Mouse (Mus musculus): ENCODE results near the gene Dhrs2. TPM values are rescaled to one million over a fixed set of nuclear protein-coding genes. Genes with fewer than 3 reads are reported as not detected.

Gene Dhrs2
- polyA plus RNA-seq, 1 experiment, result not detected

DNA sequence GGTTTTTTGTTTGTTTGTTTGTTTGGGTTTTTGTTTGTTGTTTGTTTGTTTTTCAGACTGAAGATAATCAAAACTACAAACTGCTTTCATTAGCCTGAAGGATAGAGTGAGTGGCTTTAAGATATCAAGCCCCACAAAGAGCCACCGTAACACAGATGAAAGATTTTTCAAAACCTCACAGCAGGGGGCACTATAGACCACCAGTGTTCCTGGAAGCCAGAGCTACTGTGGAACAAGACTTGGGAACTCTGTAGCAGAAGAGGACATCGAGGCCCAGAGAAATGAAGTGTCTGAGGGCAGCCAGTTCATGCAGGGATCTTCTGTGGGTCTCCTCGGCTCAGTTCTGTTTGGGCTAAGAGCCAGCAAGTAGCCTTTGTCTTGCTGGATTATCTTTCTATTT lies 49.4 kb downstream of the Dhrs2 start:
- TF ChIP-seq CTCF (IDR thresholded peaks at IDR 0.05; ENCODE audit: control insufficient read depth, insufficient read depth, low read length) (no peak), POLR2A (IDR thresholded peaks at IDR 0.05; ENCODE audit: borderline replicate concordance, control insufficient read depth, low read depth, low read length) (no peak)
- 25% methylated on average over 3 of the region's 3 CpGs for WGBS
- H3K4me1 ChIP-seq (ENCODE audit: control insufficient read depth, insufficient read depth, low read length), result no peaks in the 10 kb centered on the region
- H3K27ac ChIP-seq (ENCODE audit: control insufficient read depth, insufficient read depth, low read depth, low read length, poor library complexity), result no peak overlapping the region
- H3K4me3 ChIP-seq (replicated peaks; ENCODE audit: control insufficient read depth, low read depth, low read length), result no peak overlapping the region

DNA sequence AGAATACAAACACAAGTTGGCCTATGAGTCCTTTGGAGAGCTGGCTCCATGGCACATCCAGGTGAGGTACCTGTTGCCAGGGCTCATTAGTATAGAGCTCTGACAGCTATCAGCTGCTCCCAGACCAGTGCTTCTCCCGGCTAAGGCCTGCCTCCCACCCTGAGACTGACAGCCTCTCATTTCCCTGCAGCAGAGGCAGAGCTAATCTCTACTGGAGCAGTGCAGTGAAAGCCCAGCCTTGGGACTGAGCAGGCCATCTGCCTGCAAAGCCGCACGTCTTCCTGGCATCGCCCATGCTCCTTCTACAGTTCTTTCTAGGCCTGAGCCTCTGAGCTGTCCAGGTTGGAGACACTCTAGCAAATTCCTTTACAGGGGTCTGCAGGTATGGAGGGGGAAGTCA lies 51.2 kb downstream of the Dhrs2 start:
- no peak for TF ChIP-seq POLR2A (IDR thresholded peaks at IDR 0.05; ENCODE audit: borderline replicate concordance, control insufficient read depth, low read depth, low read length)
- TF ChIP-seq CTCF (IDR thresholded peaks at IDR 0.05; ENCODE audit: control insufficient read depth, insufficient read depth, low read length), result no peak
- no peak overlapping the region for H3K4me3 ChIP-seq (replicated peaks; ENCODE audit: control insufficient read depth, low read depth, low read length)
- H3K27ac ChIP-seq (ENCODE audit: control insufficient read depth, insufficient read depth, low read depth, low read length, poor library complexity), result no peak overlapping the region
- WGBS, result 58% methylated on average over 4 of the region's 4 CpGs
- H3K4me1 ChIP-seq (ENCODE audit: control insufficient read depth, insufficient read depth, low read length), result no peaks in the 10 kb centered on the region

DNA sequence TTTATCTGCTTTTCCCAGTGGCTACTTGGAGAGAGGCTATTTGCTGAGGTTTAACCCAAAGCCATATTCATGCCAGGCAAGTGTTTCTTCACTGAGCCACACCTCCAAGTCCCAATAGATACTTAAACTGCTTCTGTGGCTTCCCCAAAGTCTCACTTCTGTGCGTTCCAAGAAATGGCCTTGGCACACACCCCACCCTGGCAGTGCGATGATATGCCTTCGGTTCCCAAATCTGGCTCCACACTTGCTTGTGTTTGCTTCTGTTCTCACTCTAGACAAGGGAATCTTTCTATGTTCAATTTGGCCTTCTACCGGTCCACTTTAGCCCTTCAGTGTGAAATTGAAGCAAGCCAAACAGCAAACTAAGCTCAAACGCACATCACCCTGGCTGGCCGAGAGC lies 53.0 kb downstream of the Dhrs2 start:
- WGBS, result 60% methylated on average over 6 of the region's 6 CpGs
- TF ChIP-seq CTCF (IDR thresholded peaks at IDR 0.05; ENCODE audit: control insufficient read depth, insufficient read depth, low read length), result no peak
- no peak for TF ChIP-seq POLR2A (IDR thresholded peaks at IDR 0.05; ENCODE audit: borderline replicate concordance, control insufficient read depth, low read depth, low read length)
- H3K4me3 ChIP-seq (replicated peaks; ENCODE audit: control insufficient read depth, low read depth, low read length), result no peak overlapping the region
- H3K27ac ChIP-seq (ENCODE audit: control insufficient read depth, insufficient read depth, low read depth, low read length, poor library complexity), result no peak overlapping the region
- H3K4me1 ChIP-seq (ENCODE audit: control insufficient read depth, insufficient read depth, low read length), result no peaks in the 10 kb centered on the region

DNA sequence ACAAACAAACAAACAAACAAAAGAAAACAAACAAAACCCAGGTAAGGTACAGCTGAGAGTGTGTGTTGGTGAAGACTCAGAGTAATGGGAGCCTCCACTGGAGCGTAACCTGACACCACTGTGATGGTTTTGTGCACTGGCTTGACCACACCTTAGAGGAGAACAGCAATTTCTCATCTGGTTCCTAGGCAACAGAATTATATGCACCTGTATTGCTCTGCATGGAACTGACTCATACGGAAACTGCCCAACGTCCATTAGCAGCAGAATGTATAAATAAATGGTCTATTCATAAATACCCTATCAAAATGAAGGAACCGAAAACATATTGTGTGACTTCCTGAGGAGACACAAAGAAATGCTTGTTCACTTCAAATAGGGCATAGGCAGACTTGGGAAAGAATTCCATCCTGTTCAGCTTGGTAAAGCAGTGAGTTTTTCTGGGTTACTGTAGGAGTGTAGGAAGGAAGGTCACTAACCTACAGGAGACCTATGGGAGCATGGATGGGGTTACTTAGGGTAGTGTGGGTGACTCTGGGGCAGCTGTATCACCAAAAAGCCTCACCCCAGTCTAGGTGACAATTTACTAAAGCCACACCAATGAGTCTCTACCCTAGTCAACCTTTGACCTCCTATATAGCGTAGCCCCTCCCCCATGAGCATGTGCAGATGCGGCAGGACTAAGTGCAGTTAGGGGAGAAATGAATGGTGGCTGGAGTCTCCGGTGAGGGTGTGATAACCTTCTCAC lies 57.7 kb downstream of the Dhrs2 start:
- TF ChIP-seq CTCF (IDR thresholded peaks at IDR 0.05; ENCODE audit: control insufficient read depth, insufficient read depth, low read length) (no peak), POLR2A (IDR thresholded peaks at IDR 0.05; ENCODE audit: borderline replicate concordance, control insufficient read depth, low read depth, low read length) (no peak)
- Histone ChIP-seq H3K4me1 (ENCODE audit: control insufficient read depth, insufficient read depth, low read length) (no peaks in the 10 kb centered on the region), H3K4me3 (replicated peaks; ENCODE audit: control insufficient read depth, low read depth, low read length) (no peak overlapping the region), H3K27ac (ENCODE audit: control insufficient read depth, insufficient read depth, low read depth, low read length, poor library complexity) (no peak overlapping the region)
- WGBS, result 85% methylated on average over 7 of the region's 7 CpGs

Other genes starting within 250 kb of the Dhrs2 start
- gene Gm17428, start 245.1 kb upstream of the Dhrs2 start, polyA plus RNA-seq (2011; ENCODE audit: insufficient read depth, insufficient read length, low replicate concordance, missing spikeins), result not detected in 2 replicates
- gene Myh7, start 227.4 kb upstream of the Dhrs2 start, polyA plus RNA-seq (2011; ENCODE audit: insufficient read depth, insufficient read length, low replicate concordance, missing spikeins), result 0.59 TPM in 1 of 2 replicates, not detected in the other
- gene Ngdn, start 206.6 kb upstream of the Dhrs2 start, polyA plus RNA-seq (2011; ENCODE audit: insufficient read depth, insufficient read length, low replicate concordance, missing spikeins), result 30.5 and 49.9 TPM in 2 replicates
- 4.0 and 5.3 TPM in 2 replicates for gene Zfhx2, start 129.7 kb upstream of the Dhrs2 start, polyA plus RNA-seq (2011; ENCODE audit: insufficient read depth, insufficient read length, low replicate concordance, missing spikeins)
- gene Thtpa, start 127.2 kb upstream of the Dhrs2 start, polyA plus RNA-seq (2011; ENCODE audit: insufficient read depth, insufficient read length, low replicate concordance, missing spikeins), result 2.6 and 6.5 TPM in 2 replicates
- 64.8 and 112 TPM in 2 replicates for gene Ap1g2, start 115.4 kb upstream of the Dhrs2 start, polyA plus RNA-seq (2011; ENCODE audit: insufficient read depth, insufficient read length, low replicate concordance, missing spikeins)
- not detected in 2 replicates for gene Jph4, start 105.1 kb upstream of the Dhrs2 start, polyA plus RNA-seq (2011; ENCODE audit: insufficient read depth, insufficient read length, low replicate concordance, missing spikeins)

Data from bone marrow, adult 2 months (tissue).